Mouse (Mus musculus): ENCODE measurements around the gene Fscn1.

GRCm38 (mm10) chr5:142926940-142927228 lies 33.3 kb upstream of the Fscn1 start:
- TF ChIP-seq CTCF (conservative IDR thresholded peaks at IDR 0.05; ENCODE audit: insufficient read depth, insufficient read length, low read depth, low read length), result no peak
- TF ChIP-seq POLR2A (IDR thresholded peaks at IDR 0.05; ENCODE audit: low read depth, low read length), result no peak
